Mouse (Mus musculus): ENCODE measurements at regions not wholly inside any gene's neighbourhood (a gene's known extent, or its start where the extent isn't known, plus 50 kb on each side); places are given as distances from the start of the nearest gene placed in this dataset.

DNA sequence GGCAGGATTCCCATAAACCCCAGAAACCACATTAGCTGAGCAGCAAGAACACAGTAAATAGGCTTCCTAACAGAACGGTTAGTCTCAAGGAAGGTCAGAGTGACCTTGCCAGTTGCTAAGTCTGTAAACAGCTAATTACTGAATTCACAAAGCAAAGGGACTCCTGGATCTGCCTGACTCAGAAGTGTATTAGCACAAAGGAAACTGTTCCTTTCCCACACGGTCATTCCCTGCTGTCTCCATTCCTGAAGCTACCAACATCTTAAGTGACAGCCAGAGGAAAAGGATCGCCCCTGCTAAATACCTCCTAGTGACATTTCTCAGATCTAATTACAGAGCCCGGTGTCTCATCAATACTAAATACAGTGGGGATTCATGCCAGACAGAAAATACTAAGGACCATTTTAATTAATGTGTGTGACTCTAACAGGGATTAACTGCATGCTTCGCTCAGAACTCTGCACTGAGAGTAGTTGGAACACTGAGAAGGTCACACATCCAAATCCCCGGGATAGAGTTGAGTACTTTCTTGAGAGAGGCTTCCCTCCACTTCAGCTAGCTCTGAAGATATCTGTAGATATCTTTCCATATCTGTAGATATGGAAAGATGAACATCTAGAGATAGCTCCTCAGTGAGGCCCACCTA is 663.3 kb downstream of the Fgf12 start:
- Histone ChIP-seq H3K9ac (ENCODE audit: low read depth, low read length) (no peak overlapping the region), H3K27ac (ENCODE audit: low read depth, low read length) (peak overlapping the region; percentile 59; the same call in 1 of the 2 replicates), H3K4me1 (ENCODE audit: control insufficient read depth, insufficient read depth, low read depth, low read length) (peaks cover 3% of the 10 kb centered on the region; the same call in 1 of the 2 replicates), H3K36me3 (ENCODE audit: control insufficient read depth, insufficient read depth, low read length) (no peaks in the 10 kb centered on the region), H3K27me3 (replicated peaks; ENCODE audit: control insufficient read depth, insufficient read depth, low read length) (no peaks in the 10 kb centered on the region), H3K4me3 (ENCODE audit: low read length) (no peak overlapping the region), H3K4me2 (ENCODE audit: low read length) (no peak overlapping the region), H3K9me3 (ENCODE audit: control insufficient read depth, low read length) (no peaks in the 10 kb centered on the region)
- 36% methylated on average over 6 of the region's 6 CpGs for WGBS
- peak; percentile 63 for ATAC-seq

- peak; percentile 81 for ATAC-seq
These were observed 648.4 kb downstream of the Fgf12 start for GRCm38 (mm10) chr16:28104255-28105076.

GRCm38 (mm10) chr16:28105085-28105484 is 647.8 kb downstream of the Fgf12 start:
- ATAC-seq = no peak
- Histone ChIP-seq H3K36me3 (ENCODE audit: control insufficient read depth, insufficient read depth, low read length) (no peaks in the 10 kb centered on the region), H3K27ac (ENCODE audit: low read depth, low read length) (no peak overlapping the region), H3K4me1 (ENCODE audit: control insufficient read depth, insufficient read depth, low read depth, low read length) (peaks cover 7% of the 10 kb centered on the region; the same call in 1 of the 2 replicates), H3K27me3 (replicated peaks; ENCODE audit: control insufficient read depth, insufficient read depth, low read length) (no peaks in the 10 kb centered on the region), H3K9me3 (ENCODE audit: control insufficient read depth, low read length) (no peaks in the 10 kb centered on the region), H3K9ac (ENCODE audit: low read depth, low read length) (no peak overlapping the region), H3K4me3 (ENCODE audit: low read length) (no peak overlapping the region), H3K4me2 (ENCODE audit: low read length) (no peak overlapping the region)
- WGBS = 50% methylated on average over 7 of the region's 7 CpGs

More at GRCm38 (mm10) chr16:28104255-28105076, 648.4 kb downstream of the Fgf12 start:
- Histone ChIP-seq H3K4me3 (ENCODE audit: low read length) (no peak overlapping the region), H3K27ac (ENCODE audit: low read depth, low read length) (no peak overlapping the region), H3K9me3 (ENCODE audit: control insufficient read depth, low read length) (no peaks in the 10 kb centered on the region), H3K27me3 (replicated peaks; ENCODE audit: control insufficient read depth, insufficient read depth, low read length) (no peaks in the 10 kb centered on the region), H3K4me2 (ENCODE audit: low read length) (no peak overlapping the region), H3K9ac (ENCODE audit: low read depth, low read length) (no peak overlapping the region), H3K4me1 (ENCODE audit: control insufficient read depth, insufficient read depth, low read depth, low read length) (peaks cover 7% of the 10 kb centered on the region; the same call in 1 of the 2 replicates), H3K36me3 (ENCODE audit: control insufficient read depth, insufficient read depth, low read length) (no peaks in the 10 kb centered on the region)
- 38% methylated on average over 9 of the region's 9 CpGs for WGBS

GRCm38 (mm10) chr16:28105866-28106265 is 647.0 kb downstream of the Fgf12 start:
- Histone ChIP-seq H3K4me2 (ENCODE audit: low read length) (no peak overlapping the region), H3K27ac (ENCODE audit: low read depth, low read length) (0 out of 2 replicates have a peak overlapping the region, but pooled peaks have one; percentile 24), H3K4me3 (ENCODE audit: low read length) (no peak overlapping the region), H3K27me3 (replicated peaks; ENCODE audit: control insufficient read depth, insufficient read depth, low read length) (no peaks in the 10 kb centered on the region), H3K9ac (ENCODE audit: low read depth, low read length) (no peak overlapping the region), H3K4me1 (ENCODE audit: control insufficient read depth, insufficient read depth, low read depth, low read length) (peaks cover 7% of the 10 kb centered on the region; the same call in 1 of the 2 replicates), H3K9me3 (ENCODE audit: control insufficient read depth, low read length) (no peaks in the 10 kb centered on the region), H3K36me3 (ENCODE audit: control insufficient read depth, insufficient read depth, low read length) (no peaks in the 10 kb centered on the region)
- ATAC-seq = no peak
- WGBS = 37% methylated on average over 7 of the region's 7 CpGs

- 43% methylated on average over 1 of the region's 1 CpGs for WGBS
- peaks cover 6% of the 10 kb centered on the region; the same call in 1 of the 2 replicates for H3K4me1 ChIP-seq (ENCODE audit: control insufficient read depth, insufficient read depth, low read depth, low read length)
These were observed 643.1 kb downstream of the Fgf12 start for GRCm38 (mm10) chr16:28109771-28110170.

More at GRCm38 (mm10) chr16:28109771-28110170, 643.1 kb downstream of the Fgf12 start:
- Histone ChIP-seq H3K27me3 (replicated peaks; ENCODE audit: control insufficient read depth, insufficient read depth, low read length) (no peaks in the 10 kb centered on the region), H3K4me2 (ENCODE audit: low read length) (no peak overlapping the region), H3K4me3 (ENCODE audit: low read length) (no peak overlapping the region), H3K27ac (ENCODE audit: low read depth, low read length) (no peak overlapping the region), H3K36me3 (ENCODE audit: control insufficient read depth, insufficient read depth, low read length) (no peaks in the 10 kb centered on the region), H3K9ac (ENCODE audit: low read depth, low read length) (no peak overlapping the region), H3K9me3 (ENCODE audit: control insufficient read depth, low read length) (no peaks in the 10 kb centered on the region)
- no peak for ATAC-seq
